Mouse (Mus musculus) hindbrain, embryonic 16.5 days (tissue): ENCODE data around the gene Neurod2. TPM values are rescaled to one million over a fixed set of nuclear protein-coding genes. Genes with fewer than 3 reads are reported as not detected.

Source experiments
- ATAC-seq: fragments of 200-750 bp; cut with Nextera tagmentation; 2 replicates; pipeline ENCODE4 v1.8.0; 2017; ENCODE audit warnings: moderate TSS enrichment, moderate library complexity
- H3K27ac ChIP-seq: fragments of 300-500 bp; sonication (generic); 2 replicates; pipeline ENCODE4 v1.5.1; 2014; ENCODE audit warnings: low read depth, mild to moderate bottlenecking, control low read depth, low read length, moderate library complexity
- H3K27me3 ChIP-seq: fragments of 300-500 bp; sonication (generic); replicated peaks from 2 replicates; pipeline ENCODE4 v1.6.1; 2014; ENCODE audit warnings: low read length; ENCODE audit not compliant: control insufficient read depth, insufficient read depth
- H3K36me3 ChIP-seq: fragments of 300-500 bp; sonication (generic); 2 replicates; pipeline ENCODE4 v1.6.1; 2014; ENCODE audit warnings: mild to moderate bottlenecking, low read length, moderate library complexity, mixed read lengths; ENCODE audit not compliant: control insufficient read depth, insufficient read depth
- H3K4me1 ChIP-seq: fragments of 300-500 bp; sonication (generic); 2 replicates; pipeline ENCODE4 v1.6.1; 2014; ENCODE audit warnings: low read depth, low read length; ENCODE audit not compliant: control insufficient read depth, insufficient read depth
- H3K4me2 ChIP-seq: fragments of 300-500 bp; sonication (generic); 2 replicates; pipeline ENCODE4 v1.6.1; 2014; ENCODE audit warnings: mild to moderate bottlenecking, low read length, control low read depth, moderate library complexity
- H3K4me3 ChIP-seq: fragments of 300-500 bp; sonication (generic); 2 replicates; pipeline ENCODE4 v1.5.1; 2014; ENCODE audit warnings: mild to moderate bottlenecking, low read length, control low read depth, moderate library complexity
- H3K9ac ChIP-seq: fragments of 300-500 bp; sonication (generic); 2 replicates; pipeline ENCODE4 v1.6.1; 2014; ENCODE audit warnings: low read depth, mild to moderate bottlenecking, control low read depth, low read length, moderate library complexity
- H3K9me3 ChIP-seq: fragments of 300-500 bp; sonication (generic); 2 replicates; pipeline ENCODE4 v1.6.1; 2014; ENCODE audit warnings: mild to moderate bottlenecking, low read length, moderate library complexity; ENCODE audit not compliant: control insufficient read depth
- WGBS: fragments of 180-500 bp; shearing (Covaris S2); extraction: QIAGEN DNeasy Blood & Tissue Kit; methylation state at CpG from one replicate; pipeline ENCODE4 v1.1.7; 2014; 5-methylcytosine and 5-hydroxymethylcytosine counted together
- polyA plus RNA-seq: library from polyadenylated mRNA; unstranded; fragments of >200 nt; fragmentation: Nextera tagmentation; extraction: Ambion mirVana; gene quantifications from 2 replicates; pipeline ENCODE4 v1.2.1, GENCODE M21; 2015

The Neurod2 gene
- polyA plus RNA-seq, 1 experiment from 2014 or later = 23.4 TPM

- Histone ChIP-seq H3K9me3 (no peaks in the 10 kb centered on the region), H3K4me2 (peak overlapping the region; percentile 13; the same call in 1 of the 2 replicates), H3K4me1 (peaks cover 22% of the 10 kb centered on the region), H3K9ac (no peak overlapping the region), H3K27me3 (peaks cover 35% of the 10 kb centered on the region), H3K27ac (no peak overlapping the region), H3K36me3 (no peaks in the 10 kb centered on the region), H3K4me3 (no peak overlapping the region)
- 3% methylated on average over 10 of the region's 10 CpGs for WGBS
- no peak for ATAC-seq
These were observed 6.1 kb downstream of the Neurod2 start for GRCm38 (mm10) chr11:98323136-98323866.

- no peak overlapping the region for H3K27ac ChIP-seq
- WGBS = 12% methylated on average over 1 of the region's 1 CpGs
These were observed 7.3 kb downstream of the Neurod2 start for GRCm38 (mm10) chr11:98322159-98322558.

GRCm38 (mm10) chr11:98321677-98322003 is 7.8 kb downstream of the Neurod2 start:
- no peaks in the 10 kb centered on the region for H3K36me3 ChIP-seq
- no peak overlapping the region for H3K9ac ChIP-seq
- H3K4me2 ChIP-seq = no peak overlapping the region
- peaks cover 41% of the 10 kb centered on the region for H3K27me3 ChIP-seq
- WGBS = 14% methylated on average over 5 of the region's 5 CpGs
- no peak overlapping the region for H3K4me3 ChIP-seq
- H3K9me3 ChIP-seq = no peaks in the 10 kb centered on the region
- ATAC-seq = no peak
- H3K4me1 ChIP-seq = peaks cover 11% of the 10 kb centered on the region; the same call in 1 of the 2 replicates
- peak overlapping the region; percentile 5 for H3K27ac ChIP-seq

More at GRCm38 (mm10) chr11:98322159-98322558, 7.3 kb downstream of the Neurod2 start:
- no peak overlapping the region for H3K9ac ChIP-seq
- no peaks in the 10 kb centered on the region for H3K36me3 ChIP-seq
- peaks cover 36% of the 10 kb centered on the region for H3K27me3 ChIP-seq
- no peak overlapping the region for H3K4me2 ChIP-seq
- no peak overlapping the region for H3K4me3 ChIP-seq
- ATAC-seq = no peak
- no peaks in the 10 kb centered on the region for H3K9me3 ChIP-seq
- H3K4me1 ChIP-seq = peaks cover 13% of the 10 kb centered on the region; the same call in 1 of the 2 replicates

GRCm38 (mm10) chr11:98320806-98321676 is 8.4 kb downstream of the Neurod2 start:
- no peak for ATAC-seq
- H3K9me3 ChIP-seq = no peaks in the 10 kb centered on the region
- 1% methylated on average over 30 of the region's 30 CpGs for WGBS
- no peaks in the 10 kb centered on the region for H3K36me3 ChIP-seq
- peak overlapping the region; percentile 5 for H3K27ac ChIP-seq
- peaks cover 45% of the 10 kb centered on the region for H3K27me3 ChIP-seq
- no peak overlapping the region for H3K4me3 ChIP-seq
- H3K4me2 ChIP-seq = peak overlapping the region; percentile 37
- H3K4me1 ChIP-seq = peaks cover 11% of the 10 kb centered on the region; the same call in 1 of the 2 replicates
- H3K9ac ChIP-seq = no peak overlapping the region

GRCm38 (mm10) chr11:98320381-98320780 is 9.1 kb downstream of the Neurod2 start:
- Histone ChIP-seq H3K36me3 (no peaks in the 10 kb centered on the region), H3K4me1 (peaks cover 11% of the 10 kb centered on the region; the same call in 1 of the 2 replicates), H3K27ac (no peak overlapping the region; the same call in 1 of the 2 replicates), H3K4me2 (no peak overlapping the region), H3K9me3 (no peaks in the 10 kb centered on the region), H3K27me3 (peaks cover 46% of the 10 kb centered on the region), H3K4me3 (no peak overlapping the region), H3K9ac (no peak overlapping the region)
- WGBS = 4% methylated on average over 12 of the region's 12 CpGs
- ATAC-seq = no peak

- Histone ChIP-seq H3K27me3 (peaks cover 48% of the 10 kb centered on the region), H3K9me3 (no peaks in the 10 kb centered on the region), H3K9ac (no peak overlapping the region), H3K4me3 (no peak overlapping the region), H3K4me1 (peaks cover 11% of the 10 kb centered on the region; the same call in 1 of the 2 replicates), H3K4me2 (no peak overlapping the region), H3K27ac (peak overlapping the region; percentile 52; the same call in 1 of the 2 replicates), H3K36me3 (no peaks in the 10 kb centered on the region)
- no peak for ATAC-seq
- 10% methylated on average over 2 of the region's 2 CpGs for WGBS
These were observed 9.5 kb downstream of the Neurod2 start for GRCm38 (mm10) chr11:98319944-98320343.

GRCm38 (mm10) chr11:98319544-98319943 is 9.9 kb downstream of the Neurod2 start:
- Histone ChIP-seq H3K4me2 (no peak overlapping the region), H3K4me1 (peaks cover 11% of the 10 kb centered on the region; the same call in 1 of the 2 replicates), H3K9ac (no peak overlapping the region), H3K27ac (no peak overlapping the region), H3K36me3 (no peaks in the 10 kb centered on the region), H3K9me3 (no peaks in the 10 kb centered on the region), H3K4me3 (no peak overlapping the region), H3K27me3 (peaks cover 48% of the 10 kb centered on the region)
- ATAC-seq = no peak
- 6% methylated on average over 4 of the region's 4 CpGs for WGBS

GRCm38 (mm10) chr11:98319120-98319519 is 10.3 kb downstream of the Neurod2 start:
- WGBS = 3% methylated on average over 15 of the region's 15 CpGs
- no peaks in the 10 kb centered on the region for H3K9me3 ChIP-seq
- no peak overlapping the region for H3K4me3 ChIP-seq
- H3K4me1 ChIP-seq = peaks cover 11% of the 10 kb centered on the region
- H3K9ac ChIP-seq = no peak overlapping the region
- no peak for ATAC-seq
- H3K27me3 ChIP-seq = peaks cover 49% of the 10 kb centered on the region
- no peaks in the 10 kb centered on the region for H3K36me3 ChIP-seq
- H3K27ac ChIP-seq = peak overlapping the region; percentile 62; the same call in 1 of the 2 replicates
- H3K4me2 ChIP-seq = peak overlapping the region; percentile 23; the same call in 1 of the 2 replicates
